Mouse (Mus musculus) thymus, adult 2 months (tissue): Measurements from ENCODE around the gene Tbx18.

ENCODE experiments used
- CTCF ChIP-seq: fragments of 200-500 bp; IDR thresholded peaks from 2 replicates; pipeline ENCODE4 v1.5.1; 2012; ENCODE audit warnings: mild to moderate bottlenecking, control low read depth, low read length, moderate library complexity, borderline replicate concordance; ENCODE audit not compliant: control insufficient read depth, poor library complexity, insufficient read depth; ENCODE audit errors: extremely low read depth
- POLR2A ChIP-seq: fragments of 200-500 bp; IDR thresholded peaks from 2 replicates; pipeline ENCODE4 v1.6.1; 2012; ENCODE audit warnings: mild to moderate bottlenecking, low read length, control low read depth, moderate library complexity; ENCODE audit not compliant: control insufficient read depth, poor library complexity, insufficient read depth; ENCODE audit errors: extremely low read depth

- TF ChIP-seq CTCF = no peak
- no peak for TF ChIP-seq POLR2A
Measured at GRCm38 (mm10) chr9:87741599-87741998, 10.5 kb upstream of the Tbx18 start.
